Mouse (Mus musculus) lung, postnatal 14 days (tissue): Measurements from ENCODE around the gene Sos2.
"Not testable (repeated sequence)": the region's sequence is repeated elsewhere in the genome, so short reads cannot be mapped to it uniquely, and the experiment has no call there.

Source experiments
- DNase-seq: peaks from one replicate; pipeline ENCODE4 v3.0.0; 2021

The Sos2 gene

GRCm38 (mm10) chr12:69674576-69675537, 6.8 kb downstream of the Sos2 start:
- DNase-seq = no peak

GRCm38 (mm10) chr12:69674176-69674575, 7.5 kb downstream of the Sos2 start:
- no peak for DNase-seq

DNA sequence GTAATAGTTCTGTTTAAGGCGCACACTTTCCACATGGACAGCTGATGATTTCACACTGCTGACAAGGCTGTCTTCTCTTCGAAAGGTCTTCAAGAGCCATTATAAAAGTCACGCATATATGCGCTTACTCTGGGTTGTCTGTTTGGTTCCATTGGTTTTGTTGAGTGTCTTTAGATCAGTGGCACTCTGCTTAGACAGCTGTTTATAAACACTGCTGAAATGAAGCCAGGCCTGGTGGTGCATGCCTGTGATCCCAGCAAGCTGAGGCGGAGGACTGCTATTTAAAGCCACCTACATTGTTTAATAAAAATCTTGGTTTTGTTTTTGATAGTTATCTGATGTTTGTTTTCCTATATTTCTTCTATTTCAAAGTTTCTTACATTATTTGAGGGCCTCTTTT, 14.9 kb downstream of the Sos2 start:
- peak; percentile 41 for DNase-seq

DNA sequence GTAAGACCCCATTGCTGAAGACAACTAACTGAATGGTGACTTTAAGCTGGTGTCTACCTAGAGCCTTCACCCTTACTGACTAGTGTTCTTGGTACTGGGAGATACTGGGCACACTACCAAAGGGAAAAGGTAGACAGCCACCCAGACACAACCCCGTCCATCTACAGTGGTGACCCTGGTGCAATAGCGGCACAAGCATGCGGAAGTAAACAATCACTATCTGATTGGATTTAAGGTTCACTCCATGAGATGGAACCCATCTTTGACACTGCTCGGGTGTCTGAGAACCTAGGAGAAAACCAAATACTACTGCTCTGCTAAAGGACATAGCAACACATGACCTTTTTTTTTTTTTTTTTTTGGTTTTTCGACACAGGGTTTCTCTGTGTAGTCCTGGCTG, 20.0 kb downstream of the Sos2 start:
- DNase-seq = no peak

GRCm38 (mm10) chr12:69653973-69654372, 27.7 kb downstream of the Sos2 start:
- not testable (repeated sequence) for DNase-seq

DNA sequence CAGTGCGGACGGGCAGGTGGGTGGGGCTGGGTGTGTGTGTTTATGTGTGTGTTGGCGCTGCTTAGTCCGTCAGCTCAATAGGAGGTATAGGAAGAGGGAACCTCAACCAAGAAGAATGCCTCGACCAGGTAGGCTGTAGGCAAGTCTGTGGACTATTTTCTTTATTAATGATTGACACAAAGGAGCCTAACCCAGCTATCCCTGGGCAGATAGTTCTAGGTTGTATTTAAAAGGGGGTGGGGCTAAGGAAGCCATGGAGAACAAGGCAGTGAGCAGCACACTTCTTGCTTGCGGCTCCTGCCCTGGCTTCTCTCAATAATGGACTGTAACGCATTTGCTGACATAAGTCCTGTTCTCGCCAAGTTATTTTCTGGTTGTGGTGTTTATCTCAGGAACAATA, 32.1 kb downstream of the Sos2 start:
- DNase-seq = no peak

DNA sequence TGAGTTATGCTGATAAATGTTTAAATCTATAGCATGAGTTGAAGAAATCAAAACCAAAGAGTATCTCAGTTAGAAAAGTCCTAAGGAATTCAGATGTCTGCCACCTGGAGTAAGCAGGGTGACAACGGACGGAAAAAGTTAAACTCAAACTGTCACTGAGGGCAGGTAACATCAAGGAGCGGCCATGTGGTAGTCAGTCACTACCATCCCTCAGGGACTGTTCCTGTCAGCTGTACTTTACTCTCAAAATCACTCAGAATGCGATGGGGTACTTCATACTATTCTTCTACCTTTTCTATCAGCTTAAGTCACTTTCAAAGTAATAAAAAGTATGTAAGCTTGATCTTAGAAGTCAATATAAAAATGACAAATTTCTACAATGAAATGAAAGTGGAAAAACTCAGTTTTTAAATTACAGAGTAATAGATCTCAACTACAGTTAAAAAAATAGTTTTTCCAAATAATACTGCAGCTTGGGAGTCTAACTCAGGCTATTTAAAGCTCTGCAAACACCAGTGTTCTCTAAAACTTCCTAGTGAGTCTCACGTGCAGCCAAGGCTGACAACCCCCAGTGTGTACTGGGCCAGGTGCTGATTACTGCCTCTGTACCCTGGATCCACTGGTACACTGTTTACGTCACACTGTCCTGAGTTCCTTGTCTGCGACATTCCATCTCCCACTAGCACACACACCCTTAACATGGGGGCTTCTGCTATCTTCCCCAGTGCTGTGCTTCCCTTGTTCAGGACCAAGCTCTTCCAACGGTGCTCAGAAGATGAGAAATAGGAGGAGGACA, 35.6 kb downstream of the Sos2 start:
- no peak for DNase-seq

DNA sequence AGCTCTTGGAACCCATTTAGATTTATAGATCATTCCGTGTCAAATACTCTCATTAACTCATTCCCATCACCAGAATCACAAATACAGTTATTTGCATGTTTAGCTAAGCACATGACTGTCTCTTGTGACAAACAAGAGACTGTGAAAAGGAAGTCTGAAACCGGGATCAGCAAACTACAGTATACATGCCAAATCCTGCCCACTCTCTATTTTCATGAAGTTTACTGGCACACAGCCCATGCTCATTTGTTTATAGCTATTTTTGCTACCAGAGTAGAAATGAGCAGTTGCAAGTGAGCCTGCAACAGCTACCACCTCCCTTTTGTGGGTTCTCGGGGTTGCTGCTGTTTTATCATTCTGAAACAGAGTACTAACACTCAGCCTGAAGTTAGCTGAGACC, 36.8 kb downstream of the Sos2 start:
- peak; percentile 63 for DNase-seq

DNA sequence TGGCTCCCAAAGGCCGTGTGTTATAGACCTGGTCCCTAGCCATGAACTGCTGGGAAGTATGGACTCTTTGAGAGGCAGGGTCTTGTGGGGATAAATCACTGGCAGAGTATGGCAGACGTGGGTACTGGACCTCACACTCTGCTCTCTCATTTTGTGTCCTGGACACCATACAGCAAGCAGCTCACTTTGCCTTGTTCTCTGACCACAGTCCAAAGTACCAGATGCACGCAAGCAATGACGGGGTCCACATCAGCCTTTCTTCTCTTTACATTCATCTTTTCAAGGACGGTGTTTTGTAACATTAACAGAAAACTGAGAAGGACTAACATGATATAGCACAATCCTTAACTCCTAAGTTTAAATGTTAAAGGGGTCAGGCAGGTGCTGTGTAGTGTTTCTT, 38.8 kb downstream of the Sos2 start:
- no peak for DNase-seq

DNA sequence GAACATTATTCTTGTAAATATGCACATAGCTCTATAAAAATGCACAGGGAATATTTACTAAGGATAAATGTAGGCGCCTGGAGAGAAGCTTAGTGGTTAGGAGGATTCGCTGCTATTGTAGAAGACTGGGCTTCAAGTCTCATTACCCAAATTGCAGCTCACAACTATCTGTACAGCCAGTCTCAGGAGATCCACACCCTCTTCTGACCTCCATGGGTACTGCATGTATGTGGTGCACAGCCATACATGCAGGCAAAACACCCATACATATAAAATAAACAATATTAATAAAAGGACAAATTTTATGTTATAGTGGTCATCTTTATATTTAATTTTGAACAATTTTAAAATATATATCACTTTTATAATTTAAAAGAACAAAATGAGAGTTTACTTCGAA, 46.9 kb downstream of the Sos2 start:
- peak; percentile 22 for DNase-seq

- not testable (repeated sequence) for DNase-seq
These were observed 63.1 kb downstream of the Sos2 start for GRCm38 (mm10) chr12:69618590-69618989.

GRCm38 (mm10) chr12:69604367-69604766, 77.3 kb downstream of the Sos2 start:
- no peak for DNase-seq

DNA sequence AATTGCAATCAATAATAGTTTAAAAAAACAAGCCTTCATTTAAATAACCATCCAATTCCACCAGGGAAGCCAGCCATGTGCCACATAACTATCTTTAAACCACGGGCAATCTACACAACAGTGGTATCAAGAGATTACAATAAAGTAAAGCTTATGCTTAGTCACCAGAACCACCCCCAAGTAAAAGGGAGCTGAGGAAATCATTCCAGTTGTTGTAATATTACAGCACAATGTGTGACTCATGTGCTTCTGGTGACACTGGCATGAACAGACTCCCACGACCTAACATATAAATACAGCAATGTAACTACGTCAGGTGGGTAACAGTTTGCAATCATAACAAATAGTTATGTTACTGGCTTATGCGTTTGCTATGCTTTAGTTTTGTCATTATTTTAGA, 84.2 kb downstream of the Sos2 start:
- no peak for DNase-seq

DNA sequence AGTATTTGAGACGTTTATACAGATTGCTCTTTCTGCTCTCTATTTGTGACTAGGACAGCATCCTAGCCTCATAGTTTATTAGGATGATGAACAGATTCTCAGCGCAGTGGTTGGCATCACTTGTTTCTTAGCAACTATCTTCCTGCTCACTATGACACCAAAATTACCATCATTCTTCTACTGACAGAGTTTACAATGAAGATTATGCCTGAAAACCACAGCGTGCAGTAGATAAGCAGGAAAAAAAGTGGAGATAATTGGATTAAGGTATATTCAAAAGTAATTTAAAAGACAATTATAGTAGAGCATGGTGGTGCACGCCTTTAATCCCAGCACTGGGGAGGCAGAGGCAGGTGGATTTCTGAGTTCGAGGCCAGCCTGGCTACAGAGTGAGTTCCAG, 88.5 kb downstream of the Sos2 start:
- no peak for DNase-seq

DNA sequence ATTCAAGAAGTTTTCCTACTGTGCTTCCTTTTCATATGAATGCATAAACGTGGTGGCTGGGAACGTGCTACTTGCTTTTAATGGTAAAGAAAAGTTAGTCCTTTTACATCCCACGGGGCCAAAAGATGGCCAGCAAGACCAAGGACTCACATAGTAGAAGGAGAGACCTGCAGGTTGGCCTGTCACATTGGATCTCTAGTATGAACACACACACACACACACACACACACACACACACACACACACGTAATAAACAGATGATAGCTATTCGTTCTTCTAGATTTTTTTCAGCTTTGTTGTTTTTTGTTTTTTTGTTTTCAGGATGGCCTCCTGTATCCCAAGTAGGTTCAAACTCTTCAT, 98.4 kb downstream of the Sos2 start:
- no peak for DNase-seq

- DNase-seq = peak; percentile 89
These were observed 98.9 kb downstream of the Sos2 start, which contains the start of gene Vcpkmt for GRCm38 (mm10) chr12:69582613-69583269. TSS of gene Vcpkmt (minus strand) at chr12:69583028.

DNA sequence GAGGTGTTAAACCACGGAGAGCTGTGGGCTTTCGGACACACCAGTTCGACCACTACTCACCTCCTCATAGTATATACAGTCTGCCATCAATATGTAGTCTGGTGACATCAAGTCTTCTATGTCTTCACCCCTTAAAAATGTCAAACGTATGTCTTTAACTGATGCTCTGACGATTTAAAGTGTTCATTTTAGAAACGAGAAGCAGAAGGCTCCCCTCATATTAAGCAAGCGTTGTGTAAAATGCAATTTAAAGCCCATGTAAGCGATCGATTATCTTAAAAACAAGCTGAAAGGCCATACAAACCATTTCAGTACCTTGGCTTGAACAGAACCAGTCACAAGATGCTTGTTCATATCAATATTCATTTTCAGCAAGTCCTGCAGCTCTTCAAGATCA, 99.4 kb downstream of the Sos2 start:
- DNase-seq = no peak

DNA sequence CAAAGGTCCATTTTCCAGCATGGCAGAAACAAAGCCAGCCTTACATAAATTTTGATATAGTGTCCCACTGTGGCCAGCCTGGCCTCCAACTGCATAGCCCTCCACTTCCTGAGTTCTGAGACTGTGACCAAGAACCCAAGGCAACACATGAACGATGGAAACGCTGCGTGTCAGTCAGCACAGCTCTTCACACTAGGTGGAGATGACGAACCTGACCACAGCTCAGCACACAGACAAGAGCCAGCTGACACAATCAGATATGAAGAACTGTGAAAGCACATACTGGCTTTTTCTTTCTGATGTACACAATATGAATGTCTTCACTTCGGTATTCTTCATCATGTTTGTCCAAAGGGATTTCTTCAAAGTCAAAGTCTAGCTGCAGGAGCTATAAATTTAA, 102.0 kb downstream of the Sos2 start:
- DNase-seq = no peak

- no peak for DNase-seq
These were observed 105.5 kb downstream of the Sos2 start for GRCm38 (mm10) chr12:69576120-69576627.

DNA sequence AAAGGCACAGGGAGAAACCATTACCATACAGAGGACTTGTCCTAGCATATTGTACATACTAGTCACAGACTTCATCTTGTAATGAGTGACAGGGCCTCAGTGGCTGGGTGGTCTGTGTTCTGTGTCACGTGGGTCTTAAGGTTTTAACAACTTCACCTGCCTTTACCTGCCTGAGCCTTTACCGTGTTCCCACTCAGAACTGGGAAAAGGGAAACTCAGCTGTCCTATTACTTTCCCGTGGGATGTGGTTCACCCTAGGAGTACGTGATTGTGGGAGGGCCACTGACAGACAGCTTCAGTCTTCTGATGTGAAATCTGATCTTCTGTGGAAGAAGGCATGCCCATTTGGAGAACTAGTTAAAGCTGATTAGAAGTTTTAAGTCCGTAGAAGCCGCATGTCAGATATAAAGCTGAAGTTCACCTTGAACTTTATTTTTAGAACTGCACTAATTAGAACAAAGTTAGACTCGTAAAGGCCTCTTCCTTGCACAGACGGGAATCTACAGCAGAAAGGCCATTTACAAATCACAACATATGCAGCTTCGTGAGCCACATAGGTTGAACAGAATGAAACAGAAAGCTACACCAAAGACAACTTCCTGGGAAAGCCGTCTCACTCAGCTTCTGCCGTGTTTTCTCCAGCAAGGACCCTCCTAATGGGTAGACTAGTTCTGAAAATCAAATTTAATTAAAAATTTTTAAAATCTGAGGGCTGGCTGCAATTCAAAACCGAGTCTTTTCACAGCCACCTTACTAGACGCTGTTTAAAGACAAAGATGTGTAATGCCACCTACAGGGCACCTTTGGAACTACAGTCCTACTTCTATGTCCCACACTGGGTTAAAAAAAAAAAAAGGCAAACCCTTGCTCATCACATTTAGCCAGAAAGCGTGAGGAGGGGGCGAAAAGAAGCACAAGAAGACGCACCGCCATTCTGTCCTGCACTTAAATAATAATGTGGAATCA, 107.5 kb downstream of the Sos2 start:
- peak; percentile 92 for DNase-seq

- no peak for DNase-seq
These were observed 108.4 kb downstream of the Sos2 start for GRCm38 (mm10) chr12:69573271-69573670.

DNA sequence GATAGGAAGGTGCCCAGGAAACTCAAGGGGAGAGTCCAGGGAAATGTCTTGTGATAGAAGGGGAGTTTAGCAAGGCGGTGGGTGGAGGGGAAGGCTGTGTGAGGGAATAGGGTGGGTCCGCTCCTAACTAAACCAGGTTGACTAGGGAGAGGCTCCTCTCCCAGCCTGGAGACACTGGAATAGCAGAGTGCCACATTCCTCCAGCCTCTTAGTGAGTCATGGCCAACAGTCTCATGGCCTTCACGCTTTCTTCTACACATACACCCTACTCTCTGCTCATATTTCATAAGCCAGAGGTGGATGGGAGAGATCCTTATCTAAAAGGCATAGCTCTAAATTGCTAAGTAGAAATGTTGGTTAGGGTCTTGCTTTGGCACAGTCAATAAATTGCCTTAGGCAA, 111.7 kb downstream of the Sos2 start:
- DNase-seq = no peak
